ENCODE assay signal across 33 mouse cellular contexts in genomic region chr12:40486047-40486837, GRCm38 (mm10). TPM values are rescaled to one million over a fixed set of nuclear protein-coding genes. Genes with fewer than 3 reads are reported as not detected.
DNase-seq lines count a peak whose midpoint lies in the region; ATAC-seq lines count a peak whose summit lies in the region.
"Had no signal": no experiment of that assay in that cellular context is flagged by ENCODE, and none has a peak within 500 bp of the region (broad histone marks: within the 10 kb centered on the region; RNA-seq: fewer than 3 reads in every experiment).

No protein-coding gene starts in this region.

- H3K4me2 ChIP-seq in forebrain, embryonic 16.5 days (ENCODE audit: low read length) = no peak overlapping the region
- H3K4me2 ChIP-seq in intestine, embryonic 14.5 days (ENCODE audit: low read length) = no peak overlapping the region
- H3K4me2 ChIP-seq in intestine, embryonic 15.5 days (replicated peaks) = no peak overlapping the region
- no peak overlapping the region for H3K4me2 ChIP-seq in neural tube, embryonic 13.5 days
- H3K4me2 ChIP-seq: embryonic facial prominence, embryonic 12.5 days; limb, embryonic 12.5 days; liver, embryonic 15.5 days; lung, embryonic 14.5 days; midbrain, embryonic 15.5 days; neural tube, embryonic 12.5 days had no signal

- DNase-seq in forebrain, embryonic 10.5 days (ENCODE audit: extremely low spot score, low spot score) = no peak
- DNase-seq in intestine, embryonic 14.5 days (ENCODE audit: low spot score) = peak; percentile 45
- no peak for DNase-seq in neural tube, embryonic 10.5 days (ENCODE audit: extremely low spot score, low spot score)
- DNase-seq in retina, embryonic 14.5 days (ENCODE audit: low spot score) = peak; percentile 48
- DNase-seq: adrenal gland, adult 8-10 months; cerebellum, adult 2 months; cerebellum, postnatal 14 days; gastrocnemius, postnatal 10 days; heart, postnatal 14 days; kidney, adult 8-10 months; lung, embryonic 14.5 days; lung, postnatal 36 days; right cerebral cortex, adult 18-20 months; spleen, adult 18-20 months; thymus, adult 2 months; thymus, postnatal 36 days had no signal

- no peaks in the 10 kb centered on the region for H3K9me3 ChIP-seq in forebrain, embryonic 10.5 days
- H3K9me3 ChIP-seq in forebrain, embryonic 16.5 days (ENCODE audit: control insufficient read depth, low read length) = no peaks in the 10 kb centered on the region
- H3K9me3 ChIP-seq in intestine, embryonic 14.5 days (ENCODE audit: control insufficient read depth, low read length) = no peaks in the 10 kb centered on the region
- no peaks in the 10 kb centered on the region for H3K9me3 ChIP-seq in intestine, embryonic 15.5 days
- no peaks in the 10 kb centered on the region for H3K9me3 ChIP-seq in neural tube, embryonic 13.5 days
- H3K9me3 ChIP-seq: embryonic facial prominence, embryonic 12.5 days; G1E; heart, embryonic 10.5 days; limb, embryonic 12.5 days; liver, embryonic 15.5 days; megakaryocyte, embryonic 14.5 days; midbrain, embryonic 15.5 days; neural tube, embryonic 12.5 days had no signal

- ATAC-seq in forebrain, embryonic 16.5 days = no peak
- ATAC-seq in intestine, embryonic 14.5 days (replicated peaks; ENCODE audit: low FRiP score, low TSS enrichment, low read depth) = no peak
- ATAC-seq in intestine, embryonic 15.5 days = no peak
- ATAC-seq in neural tube, embryonic 13.5 days (ENCODE audit: low read depth) = 0 out of 2 replicates have a peak, but pooled peaks have one; percentile 36
- ATAC-seq in cerebellum, adult (ENCODE audit: insufficient number of reproducible peaks, low FRiP score, low TSS enrichment) = no peak
- ATAC-seq: hindbrain, embryonic 16.5 days; intestine, embryonic 16.5 days; midbrain, embryonic 15.5 days had no signal

- H3K4me3 ChIP-seq in forebrain, embryonic 10.5 days = no peak overlapping the region
- no peak overlapping the region for H3K4me3 ChIP-seq in forebrain, embryonic 16.5 days (replicated peaks; ENCODE audit: low read length)
- H3K4me3 ChIP-seq in intestine, embryonic 14.5 days (ENCODE audit: low read depth, low read length) = no peak overlapping the region
- H3K4me3 ChIP-seq in intestine, embryonic 15.5 days (replicated peaks) = no peak overlapping the region
- no peak overlapping the region for H3K4me3 ChIP-seq in neural tube, embryonic 13.5 days
- H3K4me3 ChIP-seq: embryonic facial prominence, embryonic 12.5 days; heart, embryonic 10.5 days; left cerebral cortex, adult 2 months; limb, embryonic 12.5 days; liver, embryonic 15.5 days; megakaryocyte, embryonic 14.5 days; midbrain, embryonic 15.5 days; neural tube, embryonic 12.5 days had no signal

- H3K27me3 ChIP-seq in forebrain, embryonic 10.5 days (ENCODE audit: poor library complexity, severe bottlenecking) = no peaks in the 10 kb centered on the region
- no peaks in the 10 kb centered on the region for H3K27me3 ChIP-seq in forebrain, embryonic 16.5 days (replicated peaks; ENCODE audit: control insufficient read depth, insufficient read depth, low read length)
- no peaks in the 10 kb centered on the region for H3K27me3 ChIP-seq in intestine, embryonic 14.5 days (replicated peaks; ENCODE audit: control insufficient read depth, insufficient read depth, low read length)
- no peaks in the 10 kb centered on the region for H3K27me3 ChIP-seq in intestine, embryonic 15.5 days (replicated peaks)
- no peaks in the 10 kb centered on the region for H3K27me3 ChIP-seq in neural tube, embryonic 13.5 days
- H3K27me3 ChIP-seq: embryonic facial prominence, embryonic 12.5 days; limb, embryonic 12.5 days; liver, embryonic 15.5 days; midbrain, embryonic 15.5 days; neural tube, embryonic 12.5 days had no signal

- peak overlapping the region; percentile 51; the same call in 1 of the 2 replicates for H3K27ac ChIP-seq in forebrain, embryonic 10.5 days
- no peak overlapping the region for H3K27ac ChIP-seq in forebrain, embryonic 16.5 days (ENCODE audit: low read length)
- H3K27ac ChIP-seq in intestine, embryonic 14.5 days (ENCODE audit: low read depth) = no peak overlapping the region
- H3K27ac ChIP-seq in intestine, embryonic 15.5 days = no peak overlapping the region
- no peak overlapping the region for H3K27ac ChIP-seq in neural tube, embryonic 13.5 days (replicated peaks)
- H3K27ac ChIP-seq: embryonic facial prominence, embryonic 12.5 days; heart, embryonic 10.5 days; kidney, postnatal 0 days; left cerebral cortex, adult 2 months; limb, embryonic 12.5 days; liver, embryonic 15.5 days; midbrain, embryonic 15.5 days; neural tube, embryonic 12.5 days; stomach, postnatal 0 days had no signal

- H3K9ac ChIP-seq in forebrain, embryonic 16.5 days (replicated peaks; ENCODE audit: low read depth, low read length) = no peak overlapping the region
- H3K9ac ChIP-seq in intestine, embryonic 14.5 days (ENCODE audit: low read length) = no peak overlapping the region
- no peak overlapping the region for H3K9ac ChIP-seq in intestine, embryonic 15.5 days
- H3K9ac ChIP-seq in neural tube, embryonic 13.5 days = no peak overlapping the region
- H3K9ac ChIP-seq: embryonic facial prominence, embryonic 12.5 days; limb, embryonic 12.5 days; liver, embryonic 15.5 days; lung, embryonic 14.5 days; midbrain, embryonic 15.5 days; neural tube, embryonic 12.5 days had no signal

- no peaks in the 10 kb centered on the region for H3K36me3 ChIP-seq in forebrain, embryonic 10.5 days (replicated peaks)
- no peaks in the 10 kb centered on the region for H3K36me3 ChIP-seq in forebrain, embryonic 16.5 days (ENCODE audit: control insufficient read depth, insufficient read depth)
- H3K36me3 ChIP-seq in intestine, embryonic 14.5 days (ENCODE audit: control insufficient read depth, insufficient read depth, low read length) = no peaks in the 10 kb centered on the region
- no peaks in the 10 kb centered on the region for H3K36me3 ChIP-seq in intestine, embryonic 15.5 days
- H3K36me3 ChIP-seq in neural tube, embryonic 13.5 days = no peaks in the 10 kb centered on the region
- H3K36me3 ChIP-seq: embryonic facial prominence, embryonic 12.5 days; G1E; heart, embryonic 10.5 days; limb, embryonic 12.5 days; liver, embryonic 15.5 days; midbrain, embryonic 15.5 days; neural tube, embryonic 12.5 days had no signal

- WGBS in forebrain, embryonic 10.5 days = 43% methylated on average over 12 of the region's 12 CpGs
- 57% methylated on average over 12 of the region's 12 CpGs for WGBS in forebrain, embryonic 16.5 days
- WGBS in intestine, embryonic 14.5 days = 57% methylated on average over 12 of the region's 12 CpGs
- 63% methylated on average over 12 of the region's 12 CpGs for WGBS in intestine, embryonic 15.5 days
- WGBS in neural tube, embryonic 13.5 days = 65% methylated on average over 12 of the region's 12 CpGs

- peaks cover 46% of the 10 kb centered on the region for H3K4me1 ChIP-seq in forebrain, embryonic 10.5 days
- H3K4me1 ChIP-seq in forebrain, embryonic 16.5 days (replicated peaks; ENCODE audit: control insufficient read depth, insufficient read depth, low read length) = peaks cover 14% of the 10 kb centered on the region
- H3K4me1 ChIP-seq in intestine, embryonic 14.5 days (replicated peaks; ENCODE audit: control insufficient read depth, insufficient read depth, low read length) = peaks cover 6% of the 10 kb centered on the region
- H3K4me1 ChIP-seq in intestine, embryonic 15.5 days (replicated peaks) = 0 out of 2 replicates have a peak, but pooled peaks cover 2% of the 10 kb centered on the region
- H3K4me1 ChIP-seq in neural tube, embryonic 13.5 days (replicated peaks) = peaks cover 35% of the 10 kb centered on the region
- H3K4me1 ChIP-seq: liver, embryonic 15.5 days had no signal

RNA-seq across cellular contexts. Expression of gene Dock4, which starts 40.5 kb away (rescaled TPM):
- polyA plus RNA-seq in forebrain, embryonic 10.5 days (2016; fragmentation: Nextera tagmentation; extraction: Ambion mirVana) = 12.9 and 16.2 TPM in 2 replicates
- 24.4 and 41.6 TPM in 2 replicates for polyA plus RNA-seq in forebrain, embryonic 16.5 days (2015; fragmentation: Nextera tagmentation; extraction: Ambion mirVana)
- polyA plus RNA-seq in intestine, embryonic 14.5 days (2014; fragmentation: Nextera tagmentation; extraction: Ambion mirVana) = 10.6 and 12.1 TPM in 2 replicates
- polyA plus RNA-seq in intestine, embryonic 15.5 days (2015; fragmentation: Nextera tagmentation; extraction: Ambion mirVana) = 5.7 and 7.1 TPM in 2 replicates
- 31.4 and 31.8 TPM in 2 replicates for polyA plus RNA-seq in neural tube, embryonic 13.5 days (2015; fragmentation: Nextera tagmentation; extraction: Ambion mirVana)

RNA-seq across cellular contexts. Expression of gene Zfp277, which starts 40.5 kb away (rescaled TPM):
- 36.6 and 37.3 TPM in 2 replicates for polyA plus RNA-seq in forebrain, embryonic 10.5 days (2016; fragmentation: Nextera tagmentation; extraction: Ambion mirVana)
- 30.5 and 33.4 TPM in 2 replicates for polyA plus RNA-seq in forebrain, embryonic 16.5 days (2015; fragmentation: Nextera tagmentation; extraction: Ambion mirVana)
- 41.9 and 44.3 TPM in 2 replicates for polyA plus RNA-seq in intestine, embryonic 14.5 days (2014; fragmentation: Nextera tagmentation; extraction: Ambion mirVana)
- polyA plus RNA-seq in intestine, embryonic 15.5 days (2015; fragmentation: Nextera tagmentation; extraction: Ambion mirVana) = 31.4 and 34.3 TPM in 2 replicates
- 29.1 and 31.0 TPM in 2 replicates for polyA plus RNA-seq in neural tube, embryonic 13.5 days (2015; fragmentation: Nextera tagmentation; extraction: Ambion mirVana)

Comparison
In these comparisons a context has a peak if more than half of its experiments do, and no peak if none do; other contexts are left out.
1. DNase-seq: peak in intestine, embryonic 14.5 days (single experiment) and retina, embryonic 14.5 days (single experiment); none in forebrain, embryonic 10.5 days (single experiment) and neural tube, embryonic 10.5 days (single experiment).